Mouse (Mus musculus) midbrain, postnatal 0 days (tissue): ENCODE results near the gene Dnph1. TPM values are rescaled to one million over a fixed set of nuclear protein-coding genes. Genes with fewer than 3 reads are reported as not detected.
A peak's percentile ranks its signal among the peaks of the same experiment; 100 is the strongest.

ENCODE experiments used
- ATAC-seq: fragments of 200-750 bp; cut with Nextera tagmentation; 2 replicates; pipeline ENCODE4 v1.8.0; 2017; ENCODE audit warnings: moderate number of reproducible peaks, mild to moderate bottlenecking, moderate TSS enrichment, moderate library complexity; ENCODE audit not compliant: low FRiP score
- DNase-seq: peaks from one replicate; pipeline ENCODE4 v3.0.0-alpha.2; 2015; ENCODE audit warnings: low spot score
- H3K27ac ChIP-seq: fragments of 300-500 bp; sonication (generic); 2 replicates; pipeline ENCODE4 v1.5.1; 2014; ENCODE audit warnings: low read depth, mild to moderate bottlenecking, low read length, mixed read lengths
- H3K27me3 ChIP-seq: fragments of 300-500 bp; sonication (generic); 2 replicates; pipeline ENCODE4 v1.6.1; 2014; ENCODE audit warnings: low read length, control low read depth, mixed read lengths; ENCODE audit not compliant: insufficient read depth
- H3K36me3 ChIP-seq: fragments of 300-500 bp; sonication (generic); 2 replicates; pipeline ENCODE4 v1.6.1; 2014; ENCODE audit warnings: low read length, control low read depth, mixed read lengths; ENCODE audit not compliant: insufficient read depth
- H3K4me1 ChIP-seq: fragments of 300-500 bp; sonication (generic); 2 replicates; pipeline ENCODE4 v1.6.1; 2014; ENCODE audit warnings: mild to moderate bottlenecking, control low read depth, antibody characterized with exemption, low read length, mixed read lengths; ENCODE audit not compliant: insufficient read depth
- H3K4me2 ChIP-seq: fragments of 300-500 bp; sonication (generic); 2 replicates; pipeline ENCODE4 v1.6.1; 2014; ENCODE audit warnings: low read depth, mild to moderate bottlenecking, low read length, mixed read lengths; ENCODE audit not compliant: poor library complexity, severe bottlenecking
- H3K4me3 ChIP-seq: fragments of 300-500 bp; sonication (generic); 2 replicates; pipeline ENCODE4 v1.5.1; 2014; ENCODE audit warnings: low read depth, mild to moderate bottlenecking, low read length, moderate library complexity
- H3K9ac ChIP-seq: fragments of 300-500 bp; sonication (generic); replicated peaks from 2 replicates; pipeline ENCODE4 v1.6.1; 2014; ENCODE audit warnings: mild to moderate bottlenecking, low read length, moderate library complexity, mixed read lengths; ENCODE audit not compliant: poor library complexity, severe bottlenecking
- H3K9me3 ChIP-seq: fragments of 300-500 bp; sonication (generic); 2 replicates; pipeline ENCODE4 v1.6.1; 2016; ENCODE audit warnings: low read length, control low read depth
- CTCF ChIP-seq: IDR thresholded peaks from 2 replicates; pipeline ENCODE4 v1.5.1; 2016; ENCODE audit warnings: antibody characterized with exemption, mild to moderate bottlenecking
- WGBS: fragments of 180-500 bp; shearing (Covaris S2); extraction: QIAGEN DNeasy Blood & Tissue Kit; methylation state at CpG from one replicate; pipeline ENCODE4 v1.1.7; 2014; 5-methylcytosine and 5-hydroxymethylcytosine counted together
- polyA plus RNA-seq: library from polyadenylated mRNA; unstranded; fragments of >200 nt; fragmentation: Nextera tagmentation; extraction: Ambion mirVana; gene quantifications from 2 replicates; pipeline ENCODE4 v1.2.1, GENCODE M21; 2015
- total RNA-seq: library from RNA; depleted of rRNA; stranded (reverse); fragments of >200 nt; gene quantifications from 2 replicates; pipeline ENCODE4 v1.2.3, GENCODE M21; 2014

Gene Dnph1
- total and polyA plus RNA-seq, 2 experiments from 2014 or later, result 4.1 to 10.2 TPM

DNA sequence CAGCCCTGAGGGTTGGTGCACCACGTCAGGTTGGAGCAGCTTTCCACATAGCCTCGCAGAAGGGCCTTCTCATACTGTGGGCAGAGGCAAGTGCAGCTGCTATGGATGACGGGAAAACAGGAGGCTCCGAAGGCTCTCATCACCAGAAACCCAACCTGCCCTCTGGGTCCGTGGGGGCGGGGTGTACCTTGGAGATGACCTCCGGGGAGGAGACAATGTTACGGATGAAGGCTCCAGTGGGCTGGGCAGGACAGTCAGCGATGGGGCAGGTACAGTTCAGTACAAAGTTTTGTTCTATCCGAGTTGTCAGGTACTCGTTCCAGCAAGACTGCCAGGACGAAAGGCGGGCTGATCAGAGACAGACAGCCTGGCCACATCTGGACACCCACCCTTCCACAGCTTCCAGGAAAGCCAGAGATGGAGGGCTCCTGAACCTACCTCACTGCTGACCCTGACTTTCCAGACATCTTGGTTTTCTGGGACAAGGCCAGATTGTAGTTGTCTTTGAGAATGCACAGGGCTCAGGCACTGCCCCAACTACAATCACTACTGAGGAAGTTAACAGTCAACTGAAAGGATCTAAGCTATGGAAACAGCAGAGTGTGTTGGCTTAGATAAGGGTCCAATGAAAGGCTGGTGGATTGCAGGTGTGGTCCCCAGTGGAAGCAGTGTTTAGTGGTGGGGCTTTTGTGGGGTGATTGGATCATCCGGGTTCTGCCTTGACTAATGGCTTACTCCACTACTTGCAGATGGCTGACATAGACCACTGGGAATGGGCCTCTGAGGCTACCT, 7.5 kb downstream of the Dnph1 start:
- Histone ChIP-seq H3K4me3 (no peak overlapping the region), H3K4me1 (no peaks in the 10 kb centered on the region), H3K9me3 (no peaks in the 10 kb centered on the region), H3K9ac (no peak overlapping the region), H3K36me3 (peaks cover 45% of the 10 kb centered on the region), H3K4me2 (no peak overlapping the region), H3K27ac (no peak overlapping the region), H3K27me3 (no peaks in the 10 kb centered on the region)
- WGBS, result 83% methylated on average over 14 of the region's 14 CpGs
- ATAC-seq (no peak), DNase-seq (no peak)
- TF ChIP-seq CTCF, result no peak

DNA sequence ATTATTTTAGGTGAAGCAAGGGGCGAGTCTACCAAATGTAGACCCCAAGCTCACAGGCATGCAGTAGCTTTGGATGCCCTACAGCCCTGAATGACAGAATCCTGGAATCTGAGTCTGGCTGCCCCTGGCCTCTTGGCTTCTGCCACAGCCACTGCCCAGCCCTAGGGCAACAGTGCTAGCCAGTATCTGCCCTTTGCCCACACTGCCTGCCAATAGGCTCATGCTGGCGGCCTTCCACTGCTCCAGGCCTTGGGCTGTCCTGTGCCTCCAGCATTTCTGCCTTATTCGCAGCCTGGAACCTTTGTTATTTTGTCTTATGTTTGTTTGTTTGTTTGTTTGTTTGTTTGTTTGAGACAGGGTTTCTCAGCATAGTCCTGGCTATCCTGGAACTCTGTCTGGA, 9.1 kb downstream of the Dnph1 start:
- ATAC-seq (no peak), DNase-seq (no peak)
- Histone ChIP-seq H3K36me3 (peaks cover 55% of the 10 kb centered on the region), H3K9me3 (no peaks in the 10 kb centered on the region), H3K4me1 (no peaks in the 10 kb centered on the region), H3K4me2 (no peak overlapping the region), H3K27ac (no peak overlapping the region), H3K27me3 (no peaks in the 10 kb centered on the region), H3K4me3 (no peak overlapping the region), H3K9ac (no peak overlapping the region)
- WGBS, result 96% methylated on average over 3 of the region's 3 CpGs
- TF ChIP-seq CTCF, result no peak

DNA sequence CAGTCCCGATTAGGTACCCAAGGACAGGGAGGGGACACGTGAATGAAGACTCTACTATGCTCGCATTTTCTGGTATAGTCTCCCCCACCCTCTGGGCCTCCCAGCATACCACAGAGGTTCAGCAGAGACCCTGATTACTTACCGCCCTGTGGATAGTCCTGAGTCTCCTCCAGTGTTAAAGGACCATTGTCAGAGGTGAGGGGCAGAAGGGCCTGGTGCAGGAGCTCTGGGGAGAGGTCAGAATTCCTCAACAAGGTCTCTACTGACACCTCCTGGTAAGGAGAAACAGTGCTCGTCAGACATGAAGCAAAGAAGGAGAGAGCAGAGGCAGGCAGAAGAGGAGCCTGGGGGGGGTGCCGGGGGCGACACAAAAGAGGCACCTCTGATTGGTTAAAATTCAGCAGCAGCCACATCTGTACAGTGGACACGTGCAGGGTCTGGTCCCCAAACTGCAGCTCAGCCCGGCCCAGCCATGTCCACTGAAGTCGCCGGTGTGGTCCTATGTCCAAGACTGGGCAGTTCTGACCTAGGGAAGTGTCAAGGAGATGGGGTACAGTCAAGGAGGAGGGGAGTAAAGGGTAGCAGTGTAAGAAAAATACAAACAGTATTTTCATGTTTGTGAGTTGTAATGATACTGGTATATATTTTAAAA, 14.7 kb downstream of the Dnph1 start:
- ATAC-seq (0 out of 2 replicates have a peak, but pooled peaks have one; percentile 21), DNase-seq (peak; percentile 42)
- 47% methylated on average over 11 of the region's 11 CpGs for WGBS

DNA sequence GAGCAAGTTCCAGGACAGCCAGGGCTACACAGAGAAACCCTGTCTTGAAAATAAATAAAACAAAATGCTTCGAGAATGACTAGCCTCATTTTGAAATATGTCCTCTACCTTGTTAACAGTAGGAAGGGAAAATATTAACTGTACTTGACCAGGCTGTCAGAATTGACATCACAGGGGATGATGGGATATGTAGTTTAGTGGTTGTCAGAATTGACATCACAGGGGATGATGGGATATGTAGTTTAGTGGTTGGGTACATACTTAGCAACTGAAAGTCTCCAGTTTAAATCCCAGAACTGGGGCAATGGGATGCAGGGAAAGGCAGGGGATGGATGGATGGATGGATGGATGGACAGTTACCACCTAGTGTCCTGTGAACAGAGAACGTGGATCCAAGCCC, 16.8 kb downstream of the Dnph1 start:
- no peaks in the 10 kb centered on the region for H3K9me3 ChIP-seq
- TF ChIP-seq CTCF, result no peak
- no peak for ATAC-seq
- no peak overlapping the region for H3K27ac ChIP-seq
- no peak overlapping the region for H3K4me3 ChIP-seq
- peaks cover 29% of the 10 kb centered on the region for H3K36me3 ChIP-seq
- no peaks in the 10 kb centered on the region for H3K4me1 ChIP-seq
- no peaks in the 10 kb centered on the region for H3K27me3 ChIP-seq
- H3K4me2 ChIP-seq, result no peak overlapping the region
- 55% methylated on average over 2 of the region's 2 CpGs for WGBS
- H3K9ac ChIP-seq, result no peak overlapping the region
- DNase-seq, result peak; percentile 8

More for the DNA sequence above, 14.7 kb downstream of the Dnph1 start:
- Histone ChIP-seq H3K4me1 (no peaks in the 10 kb centered on the region), H3K4me3 (no peak overlapping the region), H3K27me3 (no peaks in the 10 kb centered on the region), H3K9ac (no peak overlapping the region), H3K9me3 (no peaks in the 10 kb centered on the region), H3K4me2 (no peak overlapping the region), H3K36me3 (peaks cover 34% of the 10 kb centered on the region), H3K27ac (no peak overlapping the region)
- TF ChIP-seq CTCF, result peak; percentile 67

DNA sequence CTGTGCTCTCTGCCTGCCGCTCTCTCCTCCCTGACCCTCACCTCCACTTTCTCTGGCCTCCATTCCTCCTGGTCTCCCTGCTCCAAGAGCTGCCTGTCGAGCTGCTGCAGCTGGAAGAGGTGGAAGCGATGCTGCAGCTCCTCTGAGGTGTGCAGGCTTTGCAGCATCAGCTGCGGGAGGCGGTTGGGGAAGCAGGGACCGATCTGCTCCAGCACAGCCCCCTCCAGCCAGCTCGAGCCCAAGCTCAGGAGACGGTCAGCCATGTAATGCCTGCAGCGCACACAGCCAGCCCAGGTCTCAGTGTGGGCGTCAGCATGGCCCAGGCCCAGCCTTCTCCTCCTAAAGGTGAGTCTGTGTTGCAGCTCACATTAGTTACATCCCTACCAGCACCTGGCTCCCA, 23.5 kb downstream of the Dnph1 start:
- no peaks in the 10 kb centered on the region for H3K4me1 ChIP-seq
- H3K36me3 ChIP-seq, result peaks cover 37% of the 10 kb centered on the region
- H3K27ac ChIP-seq, result no peak overlapping the region
- WGBS, result 65% methylated on average over 10 of the region's 10 CpGs
- H3K27me3 ChIP-seq, result no peaks in the 10 kb centered on the region
- no peak overlapping the region for H3K9ac ChIP-seq
- no peak overlapping the region for H3K4me2 ChIP-seq
- DNase-seq (no peak), ATAC-seq (0 out of 2 replicates have a peak, but pooled peaks have one; percentile 21)
- no peak for TF ChIP-seq CTCF
- no peak overlapping the region for H3K4me3 ChIP-seq
- H3K9me3 ChIP-seq, result no peaks in the 10 kb centered on the region

DNA sequence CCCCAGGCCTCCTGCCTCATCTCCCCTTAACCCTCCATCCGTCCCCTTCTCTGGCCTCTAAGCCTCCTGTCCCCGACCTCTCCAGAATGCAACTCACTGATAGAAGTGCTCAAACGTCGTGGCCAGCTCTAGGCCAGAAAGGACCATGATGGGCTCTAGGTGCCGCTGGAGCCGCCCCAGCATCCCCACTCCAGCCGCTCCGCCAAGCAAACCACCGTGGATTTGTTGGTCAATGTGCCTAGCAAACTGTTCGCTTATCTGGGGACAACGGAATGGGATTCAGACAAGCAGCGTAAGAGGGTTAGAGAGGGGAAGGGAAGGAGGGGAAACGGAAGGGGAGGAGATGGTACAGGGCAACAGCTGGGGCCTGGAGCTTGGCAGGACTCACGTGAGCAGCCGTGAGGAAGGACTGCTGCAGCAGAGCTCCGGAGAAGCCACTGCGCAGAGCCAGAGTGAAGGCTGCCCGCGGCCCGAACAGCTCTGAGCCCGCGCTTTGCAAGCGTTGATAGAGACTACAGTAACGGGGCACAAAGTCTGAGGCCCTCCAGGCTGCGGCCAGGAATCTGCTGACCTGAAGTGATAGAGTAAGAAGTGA, 24.0 kb downstream of the Dnph1 start:
- no peaks in the 10 kb centered on the region for H3K4me1 ChIP-seq
- H3K36me3 ChIP-seq, result peaks cover 40% of the 10 kb centered on the region
- WGBS, result 48% methylated on average over 25 of the region's 25 CpGs
- no peaks in the 10 kb centered on the region for H3K9me3 ChIP-seq
- no peak overlapping the region for H3K4me3 ChIP-seq
- H3K9ac ChIP-seq, result no peak overlapping the region
- no peak overlapping the region for H3K27ac ChIP-seq
- DNase-seq (peak; percentile 14), ATAC-seq (no peak)
- no peak for TF ChIP-seq CTCF
- no peak overlapping the region for H3K4me2 ChIP-seq
- H3K27me3 ChIP-seq, result no peaks in the 10 kb centered on the region
